Mouse (Mus musculus) C2C12 (cell line): ENCODE measurements at regions not wholly inside any gene's neighbourhood (a gene's known extent, or its start where the extent isn't known, plus 50 kb on each side); places are given as distances from the start of the nearest gene placed in this dataset.
A peak's percentile ranks its signal among the peaks of the same experiment; 100 is the strongest.

Experiments used
- H3K27me3 ChIP-seq: one replicate; pipeline ENCODE4 v1.6.1; 2011; ENCODE audit not compliant: control insufficient read depth, insufficient read depth, insufficient read length
- H3K36me3 ChIP-seq: one replicate; pipeline ENCODE4 v1.6.1; 2011; ENCODE audit not compliant: control insufficient read depth, insufficient read depth
- H3K4me3 ChIP-seq: one replicate; pipeline ENCODE4 v1.5.1; 2011; ENCODE audit warnings: mild to moderate bottlenecking, control low read depth; ENCODE audit not compliant: poor library complexity, insufficient read depth, severe bottlenecking
- H3K79me2 ChIP-seq: one replicate; pipeline ENCODE4 v1.6.1; 2011; ENCODE audit not compliant: control insufficient read depth, insufficient read depth
- H3K79me3 ChIP-seq: one replicate; pipeline ENCODE4 v1.6.1; 2011; ENCODE audit warnings: low read depth, control low read depth
- H3ac ChIP-seq: one replicate; pipeline ENCODE3; 2011; ENCODE audit warnings: low read depth; ENCODE audit not compliant: control insufficient read depth, insufficient read length
- CEBPB ChIP-seq: IDR thresholded peaks from one replicate; pipeline ENCODE4 v1.6.1; 2011; ENCODE audit warnings: low read depth, mild to moderate bottlenecking, control low read depth, moderate library complexity
- CTCF ChIP-seq: IDR thresholded peaks from one replicate; pipeline ENCODE4 v1.5.1; 2011; ENCODE audit not compliant: control insufficient read depth, insufficient read depth, insufficient read length
- FOSL1 ChIP-seq: IDR thresholded peaks from one replicate; pipeline ENCODE4 v1.8.0; 2011; ENCODE audit warnings: mild to moderate bottlenecking, low read length; ENCODE audit not compliant: poor library complexity, insufficient read depth, severe bottlenecking
- MAX ChIP-seq: IDR thresholded peaks from one replicate; pipeline ENCODE4 v1.6.1; 2011; ENCODE audit warnings: mild to moderate bottlenecking, control low read depth
- MYOD1 ChIP-seq: IDR thresholded peaks from one replicate; pipeline ENCODE4 v1.6.1; 2011; ENCODE audit warnings: low read depth; ENCODE audit not compliant: control insufficient read depth, insufficient read length
- MYOG ChIP-seq: IDR thresholded peaks from one replicate; pipeline ENCODE4 v1.6.1; 2011; ENCODE audit not compliant: control insufficient read depth, insufficient read length; ENCODE audit errors: extremely low read depth
- USF1 ChIP-seq: IDR thresholded peaks from one replicate; pipeline ENCODE4 v1.6.1; 2011; ENCODE audit warnings: low read depth, mild to moderate bottlenecking, control low read depth, moderate library complexity

GRCm38 (mm10) chr4:39991358-39991757 lies 151.5 kb upstream of the Aco1 start:
- Histone ChIP-seq H3ac (no peak overlapping the region), H3K4me3 (no peak overlapping the region), H3K79me3 (no peaks in the 10 kb centered on the region), H3K36me3 (no peaks in the 10 kb centered on the region), H3K79me2 (no peaks in the 10 kb centered on the region), H3K27me3 (no peaks in the 10 kb centered on the region)
- TF ChIP-seq CTCF (no peak), CEBPB (no peak), FOSL1 (no peak), MAX (no peak), USF1 (no peak)

GRCm38 (mm10) chr4:39991851-39992250 lies 151.0 kb upstream of the Aco1 start:
- Histone ChIP-seq H3K79me2 (no peaks in the 10 kb centered on the region), H3K27me3 (no peaks in the 10 kb centered on the region), H3ac (no peak overlapping the region), H3K4me3 (no peak overlapping the region), H3K36me3 (no peaks in the 10 kb centered on the region), H3K79me3 (no peaks in the 10 kb centered on the region)
- no peak for TF ChIP-seq USF1
- TF ChIP-seq MAX = no peak
- TF ChIP-seq MYOG = no peak
- TF ChIP-seq CTCF = no peak
- TF ChIP-seq MYOD1 = no peak
- no peak for TF ChIP-seq FOSL1

GRCm38 (mm10) chr4:39998771-39999422 lies 144.0 kb upstream of the Aco1 start:
- H3K36me3 ChIP-seq = no peaks in the 10 kb centered on the region
- no peak overlapping the region for H3ac ChIP-seq
- TF ChIP-seq CEBPB (no peak), CTCF (no peak), MAX (no peak), MYOD1 (no peak), FOSL1 (no peak), USF1 (no peak), MYOG (no peak)
- H3K79me3 ChIP-seq = no peaks in the 10 kb centered on the region
- no peaks in the 10 kb centered on the region for H3K27me3 ChIP-seq
- H3K4me3 ChIP-seq = no peak overlapping the region
- H3K79me2 ChIP-seq = no peaks in the 10 kb centered on the region

GRCm38 (mm10) chr4:40014666-40015065 lies 128.2 kb upstream of the Aco1 start:
- Histone ChIP-seq H3K79me3 (no peaks in the 10 kb centered on the region), H3K36me3 (no peaks in the 10 kb centered on the region), H3K4me3 (no peak overlapping the region), H3K79me2 (no peaks in the 10 kb centered on the region), H3ac (no peak overlapping the region), H3K27me3 (no peaks in the 10 kb centered on the region)
- no peak for TF ChIP-seq MYOG
- peak; percentile 51 for TF ChIP-seq CTCF
- no peak for TF ChIP-seq FOSL1

GRCm38 (mm10) chr4:40016856-40017255 lies 126.0 kb upstream of the Aco1 start:
- H3K27me3 ChIP-seq = no peaks in the 10 kb centered on the region
- no peak overlapping the region for H3ac ChIP-seq
- no peaks in the 10 kb centered on the region for H3K36me3 ChIP-seq
- no peak for TF ChIP-seq CEBPB
- no peak for TF ChIP-seq MYOD1
- no peak for TF ChIP-seq USF1
- TF ChIP-seq FOSL1 = no peak
- TF ChIP-seq CTCF = no peak
- TF ChIP-seq MYOG = no peak
- H3K79me3 ChIP-seq = no peaks in the 10 kb centered on the region
- no peaks in the 10 kb centered on the region for H3K79me2 ChIP-seq
- H3K4me3 ChIP-seq = no peak overlapping the region

GRCm38 (mm10) chr4:40018208-40018607 lies 124.7 kb upstream of the Aco1 start:
- no peak for TF ChIP-seq MYOD1
- TF ChIP-seq USF1 = no peak
- no peak for TF ChIP-seq MAX
- no peak for TF ChIP-seq FOSL1
- no peak for TF ChIP-seq CEBPB
- no peak for TF ChIP-seq MYOG
- TF ChIP-seq CTCF = no peak
- H3K4me3 ChIP-seq = no peak overlapping the region
- no peak overlapping the region for H3ac ChIP-seq
- H3K27me3 ChIP-seq = no peaks in the 10 kb centered on the region
- no peaks in the 10 kb centered on the region for H3K79me2 ChIP-seq
- H3K36me3 ChIP-seq = no peaks in the 10 kb centered on the region
- no peaks in the 10 kb centered on the region for H3K79me3 ChIP-seq
